Mouse (Mus musculus) liver, embryonic 14.5 days (tissue): ENCODE measurements at regions not wholly inside any gene's neighbourhood (a gene's known extent, or its start where the extent isn't known, plus 50 kb on each side); places are given as distances from the start of the nearest gene placed in this dataset.

ENCODE experiments used
- CTCF ChIP-seq: IDR thresholded peaks from 2 replicates; pipeline ENCODE4 v1.5.1; 2016; ENCODE audit warnings: antibody characterized with exemption, low read depth, control low read depth
- EP300 ChIP-seq: IDR thresholded peaks from 2 replicates; pipeline ENCODE4 v1.6.1; 2016; ENCODE audit warnings: antibody characterized with exemption, low read depth

DNA sequence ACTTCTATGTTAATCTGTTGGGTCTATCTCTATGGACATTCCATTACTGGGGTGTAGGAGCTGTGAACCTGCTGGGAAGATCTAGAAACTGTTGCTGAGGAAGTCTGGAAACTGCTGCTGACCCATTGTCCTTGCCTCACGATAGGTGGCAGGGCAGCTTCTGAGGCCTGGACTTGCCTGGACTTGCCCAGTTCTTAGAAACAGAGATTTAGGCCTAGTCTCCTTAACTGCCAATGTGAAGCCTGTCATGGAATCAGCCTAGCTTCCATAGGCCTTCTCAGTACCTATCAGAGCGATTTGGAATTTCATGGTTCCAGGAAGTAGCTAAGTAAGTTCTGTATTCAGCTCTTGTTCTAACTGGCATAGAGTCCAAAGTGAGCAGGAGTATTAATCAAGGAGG lies 151.9 kb upstream of the Tgfbr2 start:
- TF ChIP-seq CTCF = no peak
- no peak for TF ChIP-seq EP300
